Mouse (Mus musculus): ENCODE measurements around the gene Uqcc2. TPM values are rescaled to one million over a fixed set of nuclear protein-coding genes. Genes with fewer than 3 reads are reported as not detected.

Uqcc2 gene
- total RNA-seq (2021) = 100 to 1,000 TPM; 218 to 406 TPM
- 132 and 172 TPM in 2 replicates for polyA plus RNA-seq (2012; rRNA removed)
- long read RNA-seq, transcript Uqcc2-201 (4 exons, 500 nt) = major isoform, 194 of 194 reads
- long read RNA-seq, partial matches to known transcripts = 0 of 194 reads
- long read RNA-seq, other reads (novel, unspliced or antisense) = 0 of 194 reads

- peak; percentile 98 for DNase-seq
Observed at GRCm38 (mm10) chr17:27133551-27134141, at the start of gene Uqcc2. Gene Uqcc2 (minus strand): TSS chr17:27133916.

GRCm38 (mm10) chr17:27182401-27182800 is 48.7 kb upstream of the Uqcc2 start:
- DNase-seq = no peak

- DNase-seq = no peak
Observed at GRCm38 (mm10) chr17:27181666-27182065, 48.0 kb upstream of the Uqcc2 start.

- DNase-seq = no peak
Observed at GRCm38 (mm10) chr17:27179681-27180280, 46.1 kb upstream of the Uqcc2 start.

- no peak for DNase-seq
Observed at GRCm38 (mm10) chr17:27178427-27179177, 44.9 kb upstream of the Uqcc2 start.

- no peak for DNase-seq
Observed at GRCm38 (mm10) chr17:27178019-27178418, 44.3 kb upstream of the Uqcc2 start.

GRCm38 (mm10) chr17:27176754-27177153 is 43.0 kb upstream of the Uqcc2 start:
- DNase-seq = no peak

GRCm38 (mm10) chr17:27176287-27176686 is 42.6 kb upstream of the Uqcc2 start:
- DNase-seq = no peak

- DNase-seq = no peak
Observed at GRCm38 (mm10) chr17:27175196-27175874, 41.6 kb upstream of the Uqcc2 start.

- no peak for DNase-seq
Observed at GRCm38 (mm10) chr17:27173715-27174114, 40.0 kb upstream of the Uqcc2 start.

GRCm38 (mm10) chr17:27172459-27172858 is 38.7 kb upstream of the Uqcc2 start:
- no peak for DNase-seq

- peak; percentile 82 for DNase-seq
Observed at GRCm38 (mm10) chr17:27171121-27171520, 37.4 kb upstream of the Uqcc2 start.

GRCm38 (mm10) chr17:27169952-27170695 is 36.4 kb upstream of the Uqcc2 start:
- peak; percentile 67 for DNase-seq

GRCm38 (mm10) chr17:27168569-27168968 is 34.9 kb upstream of the Uqcc2 start:
- DNase-seq = no peak

GRCm38 (mm10) chr17:27167545-27167944 is 33.8 kb upstream of the Uqcc2 start, which contains the start of gene Ip6k3:
Gene Ip6k3 (minus strand): TSS chr17:27167795.
- DNase-seq = no peak

- DNase-seq = no peak
Observed at GRCm38 (mm10) chr17:27166901-27167300, 33.2 kb upstream of the Uqcc2 start.

GRCm38 (mm10) chr17:27165054-27165773 is 31.5 kb upstream of the Uqcc2 start:
- DNase-seq = no peak

GRCm38 (mm10) chr17:27160905-27161304 is 27.2 kb upstream of the Uqcc2 start:
- DNase-seq = peak; percentile 53

- no peak for DNase-seq
Observed at GRCm38 (mm10) chr17:27159169-27159568, 25.5 kb upstream of the Uqcc2 start.

- no peak for DNase-seq
Observed at GRCm38 (mm10) chr17:27158439-27158838, 24.7 kb upstream of the Uqcc2 start.

GRCm38 (mm10) chr17:27155752-27156151 is 22.0 kb upstream of the Uqcc2 start:
- no peak for DNase-seq

Data from adrenal gland, adult 2 months (tissue).